ENCODE assay signal across 9 mouse cellular contexts in the genomic region with DNA sequence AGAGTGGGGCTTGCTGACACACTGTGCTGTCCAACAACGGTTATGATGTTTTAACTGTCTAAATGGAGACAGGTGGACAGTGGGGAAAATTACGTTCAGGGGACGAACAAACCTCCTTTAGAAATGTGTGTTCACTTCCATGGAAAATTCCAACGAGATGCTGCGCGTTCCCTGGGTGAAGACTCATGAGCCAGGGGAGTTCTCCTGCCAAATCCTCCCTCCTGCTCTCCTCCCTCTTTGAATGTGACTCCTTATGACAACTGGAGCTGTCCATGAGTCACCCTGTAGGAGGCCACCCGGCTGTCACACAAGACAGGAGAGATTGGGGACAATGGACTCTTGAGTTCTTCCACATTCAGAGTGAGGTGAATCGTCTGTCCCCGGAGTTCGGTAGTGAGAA.
DNase-seq lines count a peak whose midpoint lies in the region; ATAC-seq and TF ChIP-seq lines count a peak whose summit lies in the region.
"Had no signal": no experiment of that assay in that cellular context is flagged by ENCODE, and none has a peak within 500 bp of the region (broad histone marks: within the 10 kb centered on the region; RNA-seq: fewer than 3 reads in every experiment).

No protein-coding gene starts in this region.

- H3K9me3 ChIP-seq in heart, embryonic 11.5 days (replicated peaks; ENCODE audit: control insufficient read depth, low read length), result no peaks in the 10 kb centered on the region
- H3K9me3 ChIP-seq in midbrain, postnatal 0 days (ENCODE audit: low read length), result no peaks in the 10 kb centered on the region
- no peaks in the 10 kb centered on the region for H3K9me3 ChIP-seq in midbrain, embryonic 11.5 days (ENCODE audit: control insufficient read depth, low read length)
- H3K9me3 ChIP-seq in neural tube, embryonic 14.5 days (ENCODE audit: control insufficient read depth, low read length), result no peaks in the 10 kb centered on the region
- no peaks in the 10 kb centered on the region for H3K9me3 ChIP-seq in forebrain, embryonic 10.5 days

- no peak overlapping the region for H3K9ac ChIP-seq in heart, embryonic 11.5 days (ENCODE audit: low read depth, low read length)
- no peak overlapping the region for H3K9ac ChIP-seq in midbrain, postnatal 0 days (replicated peaks; ENCODE audit: low read length, poor library complexity, severe bottlenecking)
- H3K9ac ChIP-seq in midbrain, embryonic 11.5 days (ENCODE audit: low read length), result no peak overlapping the region
- no peak overlapping the region for H3K9ac ChIP-seq in neural tube, embryonic 14.5 days (replicated peaks; ENCODE audit: low read depth, low read length)

- WGBS in heart, embryonic 11.5 days (ENCODE audit: insufficient replicate concordance), result 74% methylated on average over 10 of the region's 10 CpGs
- 72% methylated on average over 10 of the region's 10 CpGs for WGBS in midbrain, postnatal 0 days
- WGBS in midbrain, embryonic 11.5 days, result 89% methylated on average over 10 of the region's 10 CpGs
- 70% methylated on average over 10 of the region's 10 CpGs for WGBS in neural tube, embryonic 14.5 days
- 92% methylated on average over 10 of the region's 10 CpGs for WGBS in forebrain, embryonic 10.5 days

- no peaks in the 10 kb centered on the region for H3K27me3 ChIP-seq in heart, embryonic 11.5 days (ENCODE audit: control insufficient read depth, insufficient read depth, low read length)
- no peaks in the 10 kb centered on the region for H3K27me3 ChIP-seq in midbrain, postnatal 0 days (ENCODE audit: insufficient read depth, low read length)
- H3K27me3 ChIP-seq in midbrain, embryonic 11.5 days (ENCODE audit: control insufficient read depth, insufficient read depth, low read length), result no peaks in the 10 kb centered on the region
- H3K27me3 ChIP-seq in neural tube, embryonic 14.5 days (ENCODE audit: control insufficient read depth, insufficient read depth, low read length), result no peaks in the 10 kb centered on the region
- no peaks in the 10 kb centered on the region for H3K27me3 ChIP-seq in forebrain, embryonic 10.5 days (ENCODE audit: poor library complexity, severe bottlenecking)

- no peak for ATAC-seq in heart, embryonic 11.5 days (replicated peaks; ENCODE audit: insufficient number of reproducible peaks, low FRiP score, low TSS enrichment)
- peak; percentile 44; the same call in 1 of the 2 replicates for ATAC-seq in midbrain, postnatal 0 days (ENCODE audit: low FRiP score)
- ATAC-seq in midbrain, embryonic 11.5 days (ENCODE audit: low FRiP score), result no peak
- 0 out of 2 replicates have a peak, but pooled peaks have one; percentile 44 for ATAC-seq in neural tube, embryonic 14.5 days (ENCODE audit: low read depth)

- no peak overlapping the region for H3K27ac ChIP-seq in heart, embryonic 11.5 days (ENCODE audit: low read depth, low read length)
- no peak overlapping the region for H3K27ac ChIP-seq in midbrain, postnatal 0 days (ENCODE audit: low read depth, low read length)
- no peak overlapping the region for H3K27ac ChIP-seq in midbrain, embryonic 11.5 days (ENCODE audit: low read depth, low read length)
- H3K27ac ChIP-seq in neural tube, embryonic 14.5 days (ENCODE audit: low read depth, low read length), result no peak overlapping the region
- no peak overlapping the region for H3K27ac ChIP-seq in forebrain, embryonic 10.5 days

- no peaks in the 10 kb centered on the region for H3K36me3 ChIP-seq in heart, embryonic 11.5 days (ENCODE audit: control insufficient read depth, insufficient read depth, low read length)
- H3K36me3 ChIP-seq in midbrain, postnatal 0 days (ENCODE audit: insufficient read depth, low read length), result peaks cover 8% of the 10 kb centered on the region
- H3K36me3 ChIP-seq in midbrain, embryonic 11.5 days (ENCODE audit: control insufficient read depth, insufficient read depth, low read length), result no peaks in the 10 kb centered on the region
- no peaks in the 10 kb centered on the region for H3K36me3 ChIP-seq in neural tube, embryonic 14.5 days (ENCODE audit: control insufficient read depth, insufficient read depth, low read length)
- H3K36me3 ChIP-seq in forebrain, embryonic 10.5 days (replicated peaks), result peaks cover 52% of the 10 kb centered on the region

- H3K4me3 ChIP-seq in heart, embryonic 11.5 days (ENCODE audit: low read depth, low read length), result no peak overlapping the region
- no peak overlapping the region for H3K4me3 ChIP-seq in midbrain, postnatal 0 days (ENCODE audit: low read depth, low read length)
- H3K4me3 ChIP-seq in midbrain, embryonic 11.5 days (ENCODE audit: low read depth, low read length), result no peak overlapping the region
- H3K4me3 ChIP-seq in neural tube, embryonic 14.5 days (ENCODE audit: low read depth, low read length), result no peak overlapping the region
- no peak overlapping the region for H3K4me3 ChIP-seq in forebrain, embryonic 10.5 days

- H3K4me2 ChIP-seq in heart, embryonic 11.5 days, result no peak overlapping the region
- H3K4me2 ChIP-seq in midbrain, postnatal 0 days (ENCODE audit: low read depth, low read length, poor library complexity, severe bottlenecking), result no peak overlapping the region
- no peak overlapping the region for H3K4me2 ChIP-seq in midbrain, embryonic 11.5 days
- H3K4me2 ChIP-seq in neural tube, embryonic 14.5 days (ENCODE audit: low read depth, low read length), result no peak overlapping the region

- TF ChIP-seq CTCF in midbrain, postnatal 0 days (IDR thresholded peaks at IDR 0.05), result no peak

- peak; percentile 98 for DNase-seq in heart, adult 11 months
- peak; percentile 59 for DNase-seq in midbrain, postnatal 0 days (ENCODE audit: low spot score)
- no peak for DNase-seq in midbrain, embryonic 11.5 days (ENCODE audit: low spot score, missing footprints)
- DNase-seq in gastrocnemius, postnatal 25 days, result peak; percentile 37
- no peak for DNase-seq in cerebellum, postnatal 4 days (ENCODE audit: low spot score in 2 of 2)
- no peak for DNase-seq in forebrain, embryonic 10.5 days (ENCODE audit: extremely low spot score, low spot score)
- DNase-seq: thymus, postnatal 25 days had no signal

- peaks cover 4% of the 10 kb centered on the region for H3K4me1 ChIP-seq in heart, embryonic 11.5 days (ENCODE audit: control insufficient read depth, insufficient read depth, low read length)
- H3K4me1 ChIP-seq in midbrain, postnatal 0 days (ENCODE audit: insufficient read depth, low read length), result no peaks in the 10 kb centered on the region
- no peaks in the 10 kb centered on the region for H3K4me1 ChIP-seq in midbrain, embryonic 11.5 days (ENCODE audit: control insufficient read depth, insufficient read depth, low read length)
- no peaks in the 10 kb centered on the region; the same call in 1 of the 2 replicates for H3K4me1 ChIP-seq in neural tube, embryonic 14.5 days (ENCODE audit: control insufficient read depth, insufficient read depth, low read length)
- H3K4me1 ChIP-seq in forebrain, embryonic 10.5 days, result peaks cover 6% of the 10 kb centered on the region; the same call in 1 of the 2 replicates

Comparison
In these comparisons a context has a peak if more than half of its experiments do, and no peak if none do; other contexts are left out.
1. DNase-seq: peak in heart, adult 11 months (single experiment), midbrain, postnatal 0 days (single experiment) and gastrocnemius, postnatal 25 days (single experiment); none in midbrain, embryonic 11.5 days (single experiment), cerebellum, postnatal 4 days (0 of 2) and forebrain, embryonic 10.5 days (single experiment).
2. ATAC-seq: peak in midbrain, postnatal 0 days (single experiment) and neural tube, embryonic 14.5 days (single experiment); none in heart, embryonic 11.5 days (single experiment) and midbrain, embryonic 11.5 days (single experiment).